Mouse (Mus musculus): ENCODE results near the gene Ints7. TPM values are rescaled to one million over a fixed set of nuclear protein-coding genes. Genes with fewer than 3 reads are reported as not detected.

Ints7 gene
- total RNA-seq (2014; rRNA removed) (10.9 and 11.7 TPM in 2 replicates), polyA plus RNA-seq (2012; rRNA removed) (9.4 and 9.5 TPM in 2 replicates)

GRCm38 (mm10) chr1:191575458-191576247 is at the start of gene Ints7, which contains the start of gene Dtl:
Gene Ints7, plus strand, starts transcription at chr1:191575636.
Gene Dtl, minus strand, starts transcription at chr1:191575544.
- peak within 1 kb of the TSS; percentile 96 for H3K27ac ChIP-seq (replicated peaks; ENCODE audit: insufficient read depth, low read depth, low read length)
- H3K36me3 ChIP-seq (ENCODE audit: control insufficient read depth, insufficient read depth, low read length) = no peaks in the 10 kb centered on the region
- H3K9ac ChIP-seq (ENCODE audit: low read depth, low read length) = peak within 1 kb of the TSS; percentile 90
- peak; percentile 90 for DNase-seq (ENCODE audit: extremely low read depth, low read depth, low spot score)
- under 1% methylated on average over 69 of the region's 70 CpGs for WGBS
- TF ChIP-seq POLR2A (IDR thresholded peaks at IDR 0.05; ENCODE audit: extremely low read depth, insufficient read depth, low read length) (peak; percentile 72; the same call in 1 of the 2 replicates), CTCF (IDR thresholded peaks at IDR 0.05; ENCODE audit: low read depth, low read length) (peak; percentile 83)
- peak within 1 kb of the TSS; percentile 90 for H3K4me3 ChIP-seq (ENCODE audit: insufficient read depth, low read depth, low read length)
- peaks cover 20% of the 10 kb centered on the region; the same call in 1 of the 2 replicates for H3K79me2 ChIP-seq (ENCODE audit: control insufficient read depth, insufficient read depth, low read length)
- no peaks in the 10 kb centered on the region for H3K27me3 ChIP-seq (ENCODE audit: control insufficient read depth, insufficient read depth, low read length)
- H3K4me1 ChIP-seq (ENCODE audit: control insufficient read depth, insufficient read depth, low read length) = peaks cover 8% of the 10 kb centered on the region

- H3K4me3 ChIP-seq (ENCODE audit: insufficient read depth, low read depth, low read length) = no peak overlapping the region
- no peak for TF ChIP-seq POLR2A (IDR thresholded peaks at IDR 0.05; ENCODE audit: extremely low read depth, insufficient read depth, low read length)
- TF ChIP-seq CTCF (IDR thresholded peaks at IDR 0.05; ENCODE audit: low read depth, low read length) = no peak
- no peaks in the 10 kb centered on the region for H3K27me3 ChIP-seq (ENCODE audit: control insufficient read depth, insufficient read depth, low read length)
- no peak overlapping the region for H3K9ac ChIP-seq (ENCODE audit: low read depth, low read length)
- H3K36me3 ChIP-seq (ENCODE audit: control insufficient read depth, insufficient read depth, low read length) = no peaks in the 10 kb centered on the region
- H3K27ac ChIP-seq (replicated peaks; ENCODE audit: insufficient read depth, low read depth, low read length) = no peak overlapping the region
- DNase-seq (ENCODE audit: extremely low read depth, low read depth, low spot score) = no peak
- no peaks in the 10 kb centered on the region for H3K79me2 ChIP-seq (ENCODE audit: control insufficient read depth, insufficient read depth, low read length)
- H3K4me1 ChIP-seq (ENCODE audit: control insufficient read depth, insufficient read depth, low read length) = no peaks in the 10 kb centered on the region
- 81% methylated on average over 3 of the region's 3 CpGs for WGBS
Observed at GRCm38 (mm10) chr1:191527089-191527488, 48.3 kb upstream of the Ints7 start.

DNA sequence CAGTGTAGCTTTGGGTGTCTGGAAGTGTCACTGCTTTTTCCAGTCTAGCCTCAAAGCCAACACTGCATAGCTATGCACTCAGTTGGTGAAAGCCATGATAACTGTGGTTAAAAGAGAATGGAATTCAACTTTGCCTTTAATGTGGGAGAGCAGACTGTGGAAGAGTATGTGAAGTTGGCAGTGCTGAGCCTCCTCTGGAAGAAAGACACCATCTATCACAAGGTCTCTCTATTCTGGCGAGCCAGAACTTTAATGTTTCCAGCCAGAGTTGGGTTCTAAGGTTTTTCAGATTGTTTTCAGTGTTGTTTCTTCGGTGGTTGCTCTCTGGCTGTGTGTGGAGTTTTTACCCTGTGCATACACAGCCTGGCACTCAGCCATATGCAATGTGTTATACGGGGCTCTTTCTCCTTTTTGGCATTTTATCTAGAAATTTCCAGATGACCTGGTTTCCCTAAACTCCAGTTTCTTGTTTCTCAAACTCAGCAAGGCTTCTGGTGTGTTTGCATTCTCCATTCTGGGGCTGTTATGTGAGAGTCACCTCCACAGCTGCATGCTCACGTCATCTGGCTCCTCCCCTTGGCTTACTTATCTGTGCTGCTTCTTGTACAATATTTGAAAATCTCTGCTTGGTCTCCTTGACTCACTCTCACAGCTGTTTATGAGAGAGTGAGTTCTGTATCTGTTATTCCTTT is 47.4 kb upstream of the Ints7 start:
- TF ChIP-seq POLR2A (IDR thresholded peaks at IDR 0.05; ENCODE audit: extremely low read depth, insufficient read depth, low read length) = no peak
- TF ChIP-seq CTCF (IDR thresholded peaks at IDR 0.05; ENCODE audit: low read depth, low read length) = no peak
- WGBS = 59% methylated on average over 4 of the region's 4 CpGs

GRCm38 (mm10) chr1:191529406-191529805 is 46.0 kb upstream of the Ints7 start:
- Histone ChIP-seq H3K4me3 (ENCODE audit: insufficient read depth, low read depth, low read length) (no peak overlapping the region), H3K4me1 (ENCODE audit: control insufficient read depth, insufficient read depth, low read length) (no peaks in the 10 kb centered on the region), H3K27ac (replicated peaks; ENCODE audit: insufficient read depth, low read depth, low read length) (no peak overlapping the region), H3K36me3 (ENCODE audit: control insufficient read depth, insufficient read depth, low read length) (no peaks in the 10 kb centered on the region), H3K9ac (ENCODE audit: low read depth, low read length) (no peak overlapping the region), H3K27me3 (ENCODE audit: control insufficient read depth, insufficient read depth, low read length) (no peaks in the 10 kb centered on the region), H3K79me2 (ENCODE audit: control insufficient read depth, insufficient read depth, low read length) (no peaks in the 10 kb centered on the region)
- TF ChIP-seq CTCF (IDR thresholded peaks at IDR 0.05; ENCODE audit: low read depth, low read length) (no peak), POLR2A (IDR thresholded peaks at IDR 0.05; ENCODE audit: extremely low read depth, insufficient read depth, low read length) (no peak)
- DNase-seq (ENCODE audit: extremely low read depth, low read depth, low spot score) = no peak
- 92% methylated on average over 2 of the region's 2 CpGs for WGBS

More for the DNA sequence above, 47.4 kb upstream of the Ints7 start:
- no peaks in the 10 kb centered on the region for H3K27me3 ChIP-seq (ENCODE audit: control insufficient read depth, insufficient read depth, low read length)
- no peaks in the 10 kb centered on the region for H3K4me1 ChIP-seq (ENCODE audit: control insufficient read depth, insufficient read depth, low read length)
- H3K9ac ChIP-seq (ENCODE audit: low read depth, low read length) = no peak overlapping the region
- no peak overlapping the region for H3K4me3 ChIP-seq (ENCODE audit: insufficient read depth, low read depth, low read length)
- no peaks in the 10 kb centered on the region for H3K79me2 ChIP-seq (ENCODE audit: control insufficient read depth, insufficient read depth, low read length)
- peak; percentile 28 for DNase-seq (ENCODE audit: extremely low read depth, low read depth, low spot score)
- H3K36me3 ChIP-seq (ENCODE audit: control insufficient read depth, insufficient read depth, low read length) = no peaks in the 10 kb centered on the region
- H3K27ac ChIP-seq (replicated peaks; ENCODE audit: insufficient read depth, low read depth, low read length) = no peak overlapping the region

DNA sequence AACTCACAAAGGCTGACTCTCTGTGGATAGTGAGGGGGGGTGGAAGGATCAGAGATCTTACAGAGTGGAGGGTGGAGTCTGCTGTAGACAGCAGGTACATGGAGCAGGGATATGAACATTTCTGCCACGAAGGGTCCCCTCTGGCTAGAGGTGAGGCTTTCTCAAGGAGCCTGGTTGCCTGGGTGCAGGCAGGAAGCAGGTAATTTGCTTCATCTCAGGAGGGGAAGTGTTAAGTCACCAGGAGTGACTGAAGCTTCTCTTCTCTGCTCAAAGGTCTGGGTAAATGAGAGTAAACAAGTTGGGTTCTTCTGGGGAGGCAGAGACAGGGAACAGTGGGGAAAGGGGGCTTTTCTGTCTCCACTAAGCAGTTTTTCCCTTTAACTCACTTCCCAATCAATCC is 44.4 kb upstream of the Ints7 start:
- Histone ChIP-seq H3K9ac (ENCODE audit: low read depth, low read length) (no peak overlapping the region), H3K36me3 (ENCODE audit: control insufficient read depth, insufficient read depth, low read length) (no peaks in the 10 kb centered on the region), H3K27ac (replicated peaks; ENCODE audit: insufficient read depth, low read depth, low read length) (no peak overlapping the region), H3K27me3 (ENCODE audit: control insufficient read depth, insufficient read depth, low read length) (no peaks in the 10 kb centered on the region), H3K4me1 (ENCODE audit: control insufficient read depth, insufficient read depth, low read length) (no peaks in the 10 kb centered on the region), H3K4me3 (ENCODE audit: insufficient read depth, low read depth, low read length) (no peak overlapping the region), H3K79me2 (ENCODE audit: control insufficient read depth, insufficient read depth, low read length) (no peaks in the 10 kb centered on the region)
- TF ChIP-seq CTCF (IDR thresholded peaks at IDR 0.05; ENCODE audit: low read depth, low read length) (no peak), POLR2A (IDR thresholded peaks at IDR 0.05; ENCODE audit: extremely low read depth, insufficient read depth, low read length) (no peak)
- WGBS = 60% methylated on average over 1 of the region's 1 CpGs
- no peak for DNase-seq (ENCODE audit: extremely low read depth, low read depth, low spot score)

All from liver, adult 2 months (tissue).